Mouse (Mus musculus) cerebellum, adult 9-11 months (tissue): ENCODE measurements at regions not wholly inside any gene's neighbourhood (a gene's known extent, or its start where the extent isn't known, plus 50 kb on each side); places are given as distances from the start of the nearest gene placed in this dataset.
A peak's percentile ranks its signal among the peaks of the same experiment; 100 is the strongest.
"Not testable (repeated sequence)": the region's sequence is repeated elsewhere in the genome, so short reads cannot be mapped to it uniquely, and the experiment has no call there.

Experiments
- DNase-seq: peaks from one replicate; pipeline ENCODE4 v3.0.0; 2022

- DNase-seq, result no peak
Measured at GRCm38 (mm10) chr2:123655551-123655950, 434.2 kb upstream of the Sema6d start.

GRCm38 (mm10) chr2:123688290-123689030, 401.3 kb upstream of the Sema6d start:
- no peak for DNase-seq

GRCm38 (mm10) chr2:123689801-123690200, 400.0 kb upstream of the Sema6d start:
- DNase-seq, result no peak

GRCm38 (mm10) chr2:123739688-123740087, 350.1 kb upstream of the Sema6d start:
- no peak for DNase-seq

GRCm38 (mm10) chr2:123740541-123740940, 349.2 kb upstream of the Sema6d start:
- DNase-seq, result no peak

- no peak for DNase-seq
Measured at GRCm38 (mm10) chr2:123754220-123754619, 335.5 kb upstream of the Sema6d start.

- not testable (repeated sequence) for DNase-seq
Measured at GRCm38 (mm10) chr2:123754656-123755499, 334.9 kb upstream of the Sema6d start.

GRCm38 (mm10) chr2:123799226-123799786, 290.5 kb upstream of the Sema6d start:
- no peak for DNase-seq

GRCm38 (mm10) chr2:123805646-123806045, 284.1 kb upstream of the Sema6d start:
- no peak for DNase-seq

GRCm38 (mm10) chr2:123806370-123806769, 283.4 kb upstream of the Sema6d start:
- DNase-seq, result no peak

GRCm38 (mm10) chr2:123813182-123813949, 276.4 kb upstream of the Sema6d start:
- peak; percentile 8 for DNase-seq

- DNase-seq, result no peak
Measured at GRCm38 (mm10) chr2:123813950-123814337, 275.8 kb upstream of the Sema6d start.

GRCm38 (mm10) chr2:123816627-123817026, 273.1 kb upstream of the Sema6d start:
- DNase-seq, result no peak

GRCm38 (mm10) chr2:123833540-123834136, 256.1 kb upstream of the Sema6d start:
- DNase-seq, result no peak
